8 mouse cellular contexts compared by ENCODE assay signal in genomic region chr1:74099001-74099435, GRCm38 (mm10). TPM values are rescaled to one million over a fixed set of nuclear protein-coding genes. Genes with fewer than 3 reads are reported as not detected.
DNase-seq lines count a peak whose midpoint lies in the region; ATAC-seq lines count a peak whose summit lies in the region.

No protein-coding gene starts in this region.

- H3K9ac ChIP-seq in intestine, embryonic 15.5 days = peak overlapping the region; percentile 54
- H3K9ac ChIP-seq in midbrain, embryonic 13.5 days (replicated peaks) = peak overlapping the region; percentile 72

- DNase-seq in adrenal gland, postnatal 14 days = peak; percentile 57
- no peak for DNase-seq in adrenal gland, adult 8-10 months
- peak; percentile 50 for DNase-seq in retina, postnatal 1 day
- DNase-seq in retina, embryonic 14.5 days (ENCODE audit: low spot score) = no peak
- no peak for DNase-seq in thymus, postnatal 0 days (ENCODE audit: low spot score)
- no peak for DNase-seq in thymus, postnatal 36 days

- peaks cover 28% of the 10 kb centered on the region for H3K27me3 ChIP-seq in intestine, embryonic 15.5 days (replicated peaks)
- H3K27me3 ChIP-seq in midbrain, embryonic 13.5 days = peaks cover 42% of the 10 kb centered on the region

- WGBS in intestine, embryonic 15.5 days = under 1% methylated on average over 12 of the region's 14 CpGs
- WGBS in midbrain, embryonic 13.5 days = 1% methylated on average over 13 of the region's 14 CpGs

- peak overlapping the region; percentile 95 for H3K4me2 ChIP-seq in intestine, embryonic 15.5 days (replicated peaks)
- peak overlapping the region; percentile 92 for H3K4me2 ChIP-seq in midbrain, embryonic 13.5 days (replicated peaks)

- H3K4me3 ChIP-seq in intestine, embryonic 15.5 days (replicated peaks) = peak overlapping the region; percentile 54
- peak overlapping the region; percentile 55 for H3K4me3 ChIP-seq in midbrain, embryonic 13.5 days (replicated peaks)

- H3K4me1 ChIP-seq in intestine, embryonic 15.5 days (replicated peaks) = peaks cover 35% of the 10 kb centered on the region
- H3K4me1 ChIP-seq in midbrain, embryonic 13.5 days (replicated peaks) = peaks cover 66% of the 10 kb centered on the region

- H3K27ac ChIP-seq in intestine, embryonic 15.5 days = peak overlapping the region; percentile 55
- H3K27ac ChIP-seq in midbrain, embryonic 13.5 days = peak overlapping the region; percentile 76

- ATAC-seq in intestine, embryonic 15.5 days = peak; percentile 57
- peak; percentile 13; the same call in 1 of the 2 replicates for ATAC-seq in midbrain, embryonic 13.5 days

- no peaks in the 10 kb centered on the region for H3K9me3 ChIP-seq in intestine, embryonic 15.5 days
- no peaks in the 10 kb centered on the region for H3K9me3 ChIP-seq in midbrain, embryonic 13.5 days

- H3K36me3 ChIP-seq in intestine, embryonic 15.5 days = no peaks in the 10 kb centered on the region
- H3K36me3 ChIP-seq in midbrain, embryonic 13.5 days = no peaks in the 10 kb centered on the region

RNA-seq across cellular contexts. Expression of gene Tns1, which starts 25.2 kb away (rescaled TPM):
- total RNA-seq in adrenal gland, postnatal 14 days (2021) = 325 and 411 TPM in 2 replicates
- 100 to 1,000 TPM; 461 to 578 (median 489) TPM for total RNA-seq in adrenal gland, adult 8-10 months (2022)
- 23.1 and 29.1 TPM in 2 replicates for polyA plus RNA-seq in intestine, embryonic 15.5 days (2015; fragmentation: Nextera tagmentation; extraction: Ambion mirVana)
- polyA plus RNA-seq in midbrain, embryonic 13.5 days (2015; fragmentation: Nextera tagmentation; extraction: Ambion mirVana) = 9.6 and 13.2 TPM in 2 replicates
- polyA plus RNA-seq in thymus, postnatal 0 days (2015; fragmentation: Nextera tagmentation; extraction: Ambion mirVana) = 12.6 and 13.0 TPM in 2 replicates

RNA-seq across cellular contexts. Expression of gene Rufy4, which starts 26.3 kb away (rescaled TPM):
- 3.6 and 4.1 TPM in 2 replicates for total RNA-seq in adrenal gland, postnatal 14 days (2021)
- total RNA-seq in adrenal gland, adult 8-10 months (2022) = 1 to 10 TPM; 1.3 to 4.4 (median 2.8) TPM
- 0.18 and 0.34 TPM in 2 replicates for polyA plus RNA-seq in intestine, embryonic 15.5 days (2015; fragmentation: Nextera tagmentation; extraction: Ambion mirVana)
- 0.31 and 0.42 TPM in 2 replicates for polyA plus RNA-seq in midbrain, embryonic 13.5 days (2015; fragmentation: Nextera tagmentation; extraction: Ambion mirVana)
- 0.08 and 0.15 TPM in 2 replicates for polyA plus RNA-seq in thymus, postnatal 0 days (2015; fragmentation: Nextera tagmentation; extraction: Ambion mirVana)

RNA-seq across cellular contexts. Expression of gene Cxcr2, which starts 54.8 kb away (rescaled TPM):
- 0.19 and 1.8 TPM in 2 replicates for total RNA-seq in adrenal gland, postnatal 14 days (2021)
- under 1 TPM in 1 of 4 experiments, not detected in 3; 0.10 TPM for total RNA-seq in adrenal gland, adult 8-10 months (2022)
- 0.24 and 0.35 TPM in 2 replicates for polyA plus RNA-seq in intestine, embryonic 15.5 days (2015; fragmentation: Nextera tagmentation; extraction: Ambion mirVana)
- 0.09 TPM in 2 replicates for polyA plus RNA-seq in midbrain, embryonic 13.5 days (2015; fragmentation: Nextera tagmentation; extraction: Ambion mirVana)
- 0.15 and 0.20 TPM in 2 replicates for polyA plus RNA-seq in thymus, postnatal 0 days (2015; fragmentation: Nextera tagmentation; extraction: Ambion mirVana)

Comparison
In these comparisons a context has a peak if more than half of its experiments do, and no peak if none do; other contexts are left out.
1. DNase-seq: peak in adrenal gland, postnatal 14 days (single experiment) and retina, postnatal 1 day (single experiment); none in adrenal gland, adult 8-10 months (single experiment), retina, embryonic 14.5 days (single experiment), thymus, postnatal 0 days (single experiment) and thymus, postnatal 36 days (0 of 2).